Mouse (Mus musculus): ENCODE measurements around the gene Cited4. TPM values are rescaled to one million over a fixed set of nuclear protein-coding genes. Genes with fewer than 3 reads are reported as not detected.

Gene Cited4
- 10 to 100 TPM; 12.4 to 14.6 TPM for total RNA-seq (2021)
- long read RNA-seq, experiment 1, transcript Cited4-201 (1 exons, 1,249 nt): major isoform, 47 of 47 reads
- long read RNA-seq, experiment 1, partial matches to known transcripts: 0 of 47 reads
- long read RNA-seq, experiment 1, other reads (novel, unspliced or antisense): 0 of 47 reads
- long read RNA-seq, experiment 2, transcript Cited4-201 (1 exons, 1,249 nt): major isoform, 41 of 42 reads
- long read RNA-seq, experiment 2, partial matches to known transcripts: 0 of 42 reads
- long read RNA-seq, experiment 2, other reads (novel, unspliced or antisense): 1 of 42 reads

DNA sequence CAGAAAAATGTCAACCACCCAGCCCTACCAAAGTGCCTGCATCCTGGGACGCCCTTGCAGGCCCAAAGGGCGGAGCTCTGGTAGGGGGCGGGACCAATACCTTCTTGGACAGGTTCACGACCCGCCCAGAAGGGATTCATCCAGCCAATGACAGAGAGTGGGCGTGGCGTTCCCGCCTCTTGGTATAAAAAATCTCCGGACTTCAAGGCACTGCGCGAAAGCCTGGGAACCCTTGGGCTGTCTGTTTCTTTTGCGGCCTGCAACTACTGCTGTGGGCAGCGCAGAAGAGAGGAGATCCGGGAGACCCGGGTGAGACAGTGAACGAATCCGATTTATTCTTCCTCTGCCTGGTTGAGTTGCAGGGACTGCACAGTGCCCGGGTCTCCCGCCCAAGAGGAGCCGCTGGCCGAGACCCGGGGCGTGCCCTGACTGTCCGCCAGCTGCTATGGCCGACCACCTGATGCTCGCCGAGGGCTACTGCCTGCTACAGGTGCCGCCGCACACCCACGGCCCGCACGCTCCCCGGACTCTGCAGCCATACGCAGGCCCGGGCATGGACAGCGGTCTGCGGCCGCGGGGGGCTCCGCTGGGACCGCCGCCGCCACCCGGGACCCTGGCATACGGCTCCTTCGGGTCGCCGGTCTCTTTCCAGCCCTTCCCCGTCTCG lies at the start of gene Cited4:
Cited4 (plus strand) TSS at position 215 of the 667 bp plus-strand sequence.
- peak; percentile 35 to 77 for DNase-seq (ENCODE audit: low spot score in 2 of 2)

DNA sequence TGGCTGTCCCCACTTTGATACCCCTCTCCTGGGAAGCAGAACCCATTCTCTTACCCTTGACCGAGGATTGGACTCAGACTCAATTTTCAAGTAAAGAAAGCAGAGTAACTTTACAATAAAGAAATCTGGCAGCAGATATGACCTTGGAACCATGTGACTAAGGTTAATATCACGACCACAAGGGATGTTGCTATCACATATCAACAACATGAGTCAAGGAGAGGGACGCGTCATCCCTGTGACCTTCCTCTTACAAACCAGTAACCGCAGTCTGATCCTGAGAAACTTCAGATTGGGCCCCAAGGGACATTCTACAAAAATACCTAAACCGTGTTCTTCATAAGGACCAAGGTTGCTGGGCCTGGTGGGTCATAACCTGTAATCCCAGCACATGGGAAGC lies 38.6 kb upstream of the Cited4 start:
- DNase-seq (ENCODE audit: low spot score in 2 of 2): no peak

GRCm38 (mm10) chr4:120630218-120630931 lies 36.0 kb upstream of the Cited4 start:
- DNase-seq (ENCODE audit: low spot score in 2 of 2): no peak

DNA sequence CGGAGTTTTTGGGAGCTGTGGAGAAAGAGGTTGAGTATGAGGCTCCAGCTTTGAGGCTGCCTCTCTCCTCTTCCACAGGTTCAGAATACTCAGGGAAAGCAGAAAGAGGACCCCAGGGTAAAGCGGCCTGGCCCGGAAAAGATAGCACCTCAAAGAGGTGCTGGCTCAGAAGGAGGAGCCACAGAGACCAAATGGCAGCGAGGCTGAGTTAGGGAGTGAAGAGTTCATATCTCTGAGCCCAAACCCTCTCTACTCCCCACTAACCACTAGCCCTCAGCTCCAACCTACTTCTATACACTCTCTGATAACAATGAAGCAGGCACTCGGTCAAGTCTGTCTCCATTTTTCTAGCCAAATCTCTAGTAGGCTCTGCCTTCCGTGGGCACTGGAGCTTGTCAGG lies 34.5 kb upstream of the Cited4 start:
- DNase-seq (ENCODE audit: low spot score in 2 of 2): no peak

- DNase-seq (ENCODE audit: low spot score in 2 of 2): no peak
Observed at GRCm38 (mm10) chr4:120635351-120635750, 31.0 kb upstream of the Cited4 start.

DNA sequence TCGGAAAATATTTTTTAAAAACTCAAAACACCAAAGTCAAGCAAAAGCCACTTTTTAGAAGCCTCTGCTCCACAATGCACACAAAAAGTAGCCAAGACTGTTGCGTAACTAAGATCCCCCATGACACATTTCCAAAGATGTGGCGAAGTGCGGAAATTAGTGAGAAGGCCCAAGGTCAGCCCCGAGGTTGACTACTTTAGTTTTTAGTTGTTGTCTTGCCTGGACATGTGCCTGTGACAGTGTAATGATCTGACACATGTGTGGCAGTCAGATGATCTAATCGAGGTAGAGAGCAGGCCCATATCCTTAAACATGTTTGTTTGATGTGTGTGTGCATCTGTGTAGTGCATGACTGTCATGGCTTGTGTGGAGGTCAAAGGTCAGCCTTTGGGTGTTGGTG lies 24.4 kb upstream of the Cited4 start:
- DNase-seq (ENCODE audit: low spot score in 2 of 2): no peak

GRCm38 (mm10) chr4:120643899-120644298 lies 22.5 kb upstream of the Cited4 start:
- DNase-seq (ENCODE audit: low spot score in 2 of 2): no peak

DNA sequence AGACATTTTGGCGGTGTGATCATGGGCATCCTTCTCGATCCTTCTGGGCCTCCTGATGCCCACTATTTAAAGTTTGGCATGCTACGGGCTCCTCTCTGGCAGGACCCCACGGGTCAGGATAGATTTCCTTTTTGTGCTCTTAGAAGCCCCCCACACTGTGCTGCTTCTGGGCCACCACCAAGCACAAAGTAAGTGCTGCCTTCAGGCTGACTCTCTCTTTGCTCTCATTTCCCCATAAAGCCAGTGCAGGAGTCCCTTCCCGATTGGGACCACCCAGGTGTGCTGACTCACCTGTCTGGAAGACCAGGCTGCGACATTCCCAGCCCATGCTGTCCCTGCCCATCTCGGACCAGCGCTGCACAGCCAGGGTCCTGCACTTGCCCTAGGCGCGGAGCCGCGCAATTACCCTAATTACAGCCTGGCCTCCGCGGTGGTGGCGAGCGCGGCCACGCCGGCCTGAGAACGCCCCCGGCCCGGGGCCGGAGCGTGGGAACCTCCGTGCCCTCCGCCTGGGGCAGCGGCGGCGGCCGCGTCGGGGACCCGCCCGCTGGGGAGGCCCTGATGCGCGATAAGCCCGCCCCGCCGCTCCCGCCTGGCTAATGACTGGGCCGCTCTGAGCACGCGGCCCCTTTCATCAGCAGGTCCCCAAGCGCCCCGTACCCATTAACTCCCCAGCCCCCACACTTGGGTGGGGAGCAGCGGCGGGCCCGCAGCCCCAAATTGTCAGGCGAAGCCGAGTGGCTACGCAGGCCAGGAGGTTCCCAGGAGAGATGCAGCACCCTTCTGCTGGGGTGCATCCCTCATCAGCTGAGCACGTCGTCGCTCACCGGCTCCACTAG lies 16.8 kb upstream of the Cited4 start:
- DNase-seq (ENCODE audit: low spot score in 2 of 2): no peak

DNA sequence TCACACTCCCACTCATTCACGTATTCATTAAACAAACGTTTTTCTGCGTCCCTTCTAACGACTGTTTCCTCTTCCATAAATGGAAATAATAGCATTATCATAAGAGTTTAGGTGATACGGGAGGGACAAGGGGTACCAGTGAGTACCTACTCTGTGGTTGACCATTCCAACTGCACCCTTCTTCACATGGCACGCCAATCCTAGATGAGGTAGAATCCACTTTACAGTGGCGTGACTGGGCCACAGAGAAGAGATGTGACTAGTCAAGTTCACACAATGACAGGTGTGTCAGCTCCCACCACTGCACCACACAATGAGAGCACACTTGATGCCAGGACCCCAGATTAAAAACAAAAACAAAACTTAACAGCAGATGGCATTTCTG lies 16.2 kb upstream of the Cited4 start:
- no peak for DNase-seq (ENCODE audit: low spot score in 2 of 2)

DNA sequence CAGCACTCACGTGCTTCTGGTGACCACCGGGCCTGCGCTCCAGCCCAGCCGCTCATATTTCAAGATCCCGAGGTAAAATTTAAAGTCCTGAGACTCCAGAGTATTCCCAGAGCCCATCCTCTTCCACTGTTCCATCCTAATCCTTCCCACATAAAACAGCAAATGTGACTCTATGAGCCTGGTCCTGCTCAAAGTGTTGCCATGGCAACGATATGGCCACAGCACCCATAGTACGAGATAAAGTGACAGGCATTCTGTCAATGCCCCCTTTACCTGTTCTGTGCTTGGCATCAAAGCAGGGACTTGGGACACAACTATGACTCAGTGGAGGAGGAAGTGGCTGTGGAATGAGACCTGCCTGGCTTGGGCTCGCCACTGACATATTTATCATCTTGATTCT lies 10.5 kb upstream of the Cited4 start:
- no peak for DNase-seq (ENCODE audit: low spot score in 2 of 2)

DNA sequence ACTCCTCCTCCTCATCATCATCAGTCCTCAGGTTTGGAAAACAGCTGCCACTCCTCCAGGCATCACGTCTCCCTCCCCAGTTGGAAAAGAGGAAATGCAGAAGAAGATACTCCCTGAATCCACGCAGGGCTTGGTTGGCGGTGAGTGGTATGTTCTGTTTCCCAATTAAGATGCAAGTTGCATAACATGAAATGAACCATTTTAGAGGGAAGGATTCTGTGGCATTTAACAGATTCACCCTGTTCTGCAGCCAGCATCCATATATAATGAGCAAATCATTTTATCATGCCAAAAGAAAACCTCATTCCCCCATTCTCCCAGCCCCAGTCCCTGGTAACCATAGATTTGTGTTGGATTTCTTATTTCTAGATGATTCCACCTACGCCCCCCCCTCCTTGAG lies 5.9 kb upstream of the Cited4 start:
- DNase-seq (ENCODE audit: low spot score in 2 of 2): no peak

GRCm38 (mm10) chr4:120664601-120665000 lies 1.8 kb upstream of the Cited4 start:
- DNase-seq (ENCODE audit: low spot score in 2 of 2): no peak

DNA sequence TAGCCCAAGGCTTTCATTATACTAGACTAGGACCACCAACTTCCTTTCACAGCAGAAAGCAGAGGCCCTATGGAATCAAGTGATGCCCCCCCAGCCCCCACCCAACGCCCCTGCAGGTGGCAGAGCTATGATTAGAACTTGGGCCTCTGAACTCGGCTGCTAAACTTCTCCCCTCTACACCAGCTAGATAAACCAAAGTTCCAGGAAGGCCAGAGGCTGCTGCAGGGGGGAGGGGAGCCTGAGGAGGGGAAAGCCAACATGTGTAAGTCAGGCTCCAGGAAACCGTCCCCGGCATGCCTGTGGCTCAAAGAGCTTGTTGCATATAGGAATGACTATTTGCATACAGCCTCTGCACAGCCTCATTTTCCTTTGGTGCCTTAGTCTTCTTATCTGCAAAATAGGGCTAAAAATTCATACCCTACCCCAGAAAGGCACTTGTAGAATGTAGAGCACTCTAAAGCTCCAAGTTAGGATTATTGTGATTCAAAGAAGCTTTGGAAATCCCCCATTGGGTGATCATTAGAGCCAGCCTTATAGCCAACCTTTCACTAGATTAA lies 1.1 kb upstream of the Cited4 start:
- DNase-seq (ENCODE audit: low spot score in 2 of 2): no peak

GRCm38 (mm10) chr4:120665782-120666181 lies 590 bp upstream of the Cited4 start:
- no peak for DNase-seq (ENCODE audit: low spot score in 2 of 2)

DNA sequence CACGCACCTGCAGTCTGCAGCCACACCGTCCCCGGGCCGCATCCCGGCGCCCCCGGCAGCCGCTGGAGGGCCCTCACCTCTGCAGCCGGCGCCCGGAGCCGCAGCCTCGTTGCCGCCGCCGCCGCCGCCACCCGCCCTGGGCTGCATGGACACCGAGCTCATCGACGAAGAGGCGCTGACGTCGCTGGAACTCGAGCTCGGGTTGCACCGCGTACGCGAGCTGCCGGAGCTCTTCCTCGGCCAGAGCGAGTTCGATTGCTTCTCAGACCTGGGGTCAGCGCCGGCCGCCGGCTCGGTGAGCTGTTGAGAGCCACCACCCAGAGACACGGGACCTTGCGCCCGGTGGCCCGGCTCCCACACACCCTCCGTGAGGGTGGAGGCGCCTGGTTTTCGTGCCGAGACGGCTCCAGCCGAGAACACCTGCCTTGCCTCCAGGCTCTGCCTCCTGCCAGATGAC lies 701 bp downstream of the Cited4 start:
- peak; percentile 43 to 65 for DNase-seq (ENCODE audit: low spot score in 2 of 2)

DNA sequence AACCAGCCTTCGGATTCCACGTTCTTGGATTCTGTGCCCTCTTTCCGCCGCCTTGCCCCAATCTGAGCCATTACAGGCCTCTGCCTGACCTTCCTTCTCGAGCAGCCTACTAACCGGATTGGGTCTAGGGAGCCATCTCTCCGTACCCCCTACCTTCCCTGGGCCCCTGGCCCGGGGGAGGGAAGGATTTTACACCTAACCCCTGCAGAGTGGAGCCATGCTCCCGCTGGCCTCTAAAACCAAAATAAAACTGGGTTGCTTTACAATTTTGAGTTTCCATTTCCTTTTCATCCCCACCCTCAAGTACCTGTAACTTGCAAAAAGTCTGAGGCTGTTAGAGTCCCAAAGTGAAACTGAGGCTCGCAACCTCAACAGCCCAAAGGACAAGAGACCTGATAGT lies 1.2 kb downstream of the Cited4 start:
- no peak for DNase-seq (ENCODE audit: low spot score in 2 of 2)

DNA sequence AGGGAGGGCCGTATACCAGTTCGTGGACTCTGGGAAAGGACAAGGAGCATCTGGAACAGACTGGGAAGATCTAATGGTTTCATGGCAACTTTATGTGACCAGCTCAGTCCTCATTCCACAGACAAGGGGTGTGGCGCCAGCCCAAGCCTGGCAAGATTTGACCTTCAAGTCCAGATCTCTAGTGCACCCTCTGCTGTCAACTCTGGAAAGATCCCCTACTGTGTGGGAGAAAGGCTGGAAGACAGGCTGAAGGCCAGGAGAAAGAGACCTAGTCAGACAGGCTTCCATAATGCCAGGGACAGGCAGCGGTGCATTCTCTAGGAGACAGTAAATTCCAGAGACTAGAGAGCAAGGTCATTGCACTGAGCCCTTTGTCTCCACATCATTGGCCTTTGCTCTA lies 2.2 kb downstream of the Cited4 start:
- DNase-seq (ENCODE audit: low spot score in 2 of 2): no peak

GRCm38 (mm10) chr4:120669585-120669984 lies 3.2 kb downstream of the Cited4 start:
- no peak for DNase-seq (ENCODE audit: low spot score in 2 of 2)

- no peak for DNase-seq (ENCODE audit: low spot score in 2 of 2)
Observed at GRCm38 (mm10) chr4:120671046-120671445, 4.7 kb downstream of the Cited4 start.

DNA sequence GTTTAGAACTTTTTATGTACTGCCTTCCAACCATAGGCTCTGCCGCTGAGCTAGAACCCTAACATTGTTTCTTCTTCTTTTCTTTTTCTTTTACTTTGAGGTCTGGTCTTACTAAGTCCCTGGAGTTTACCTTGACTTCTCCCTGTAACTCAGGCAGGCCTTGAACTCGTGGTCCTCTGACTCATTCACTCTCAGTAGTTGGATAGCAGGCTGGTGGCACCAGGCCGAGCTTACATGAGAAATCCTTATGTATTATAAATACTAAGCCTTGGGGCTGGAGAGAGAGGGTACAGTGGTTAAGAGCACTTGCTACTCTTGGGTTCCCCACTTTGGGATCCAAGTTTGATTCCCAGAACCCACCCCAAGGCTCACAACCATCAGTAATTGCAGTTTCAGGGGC lies 7.2 kb downstream of the Cited4 start:
- no peak for DNase-seq (ENCODE audit: low spot score in 2 of 2)
